Mouse (Mus musculus) embryonic fibroblast, embryonic 13.5 days (primary cell): Measurements from ENCODE around the gene Rer1.

Source experiments
- CTCF ChIP-seq: IDR thresholded peaks from 2 replicates; pipeline ENCODE4 v1.5.1; 2011; ENCODE audit warnings: mild to moderate bottlenecking, control low read depth, low read length, moderate library complexity, borderline replicate concordance; ENCODE audit not compliant: insufficient read depth
- POLR2A ChIP-seq: IDR thresholded peaks from 2 replicates; pipeline ENCODE4 v1.6.1; 2011; ENCODE audit warnings: low read depth, mild to moderate bottlenecking, control low read depth, low read length, moderate library complexity

DNA sequence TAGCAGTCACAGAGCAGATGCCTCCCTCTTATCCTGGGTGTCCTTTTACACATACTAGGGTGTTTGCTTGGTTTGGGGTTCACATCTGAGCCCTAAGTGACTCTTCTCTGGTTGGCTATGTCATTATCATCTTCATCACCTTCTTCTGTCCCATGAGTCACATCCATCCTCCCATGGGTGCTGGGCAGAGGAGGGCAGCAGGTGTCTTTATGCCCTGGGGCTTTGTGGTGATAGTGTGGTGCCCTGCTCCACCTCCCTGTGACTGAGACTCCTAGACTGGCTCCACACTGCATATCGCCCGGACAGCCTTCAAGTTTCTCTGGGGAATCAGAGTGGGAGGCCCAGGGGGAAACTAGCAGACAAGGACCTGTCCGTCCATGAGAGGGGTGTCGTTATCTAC is 12.4 kb upstream of the Rer1 start:
- TF ChIP-seq CTCF (no peak), POLR2A (no peak)
